Mouse (Mus musculus): ENCODE results near the gene Pla2g1b. TPM values are rescaled to one million over a fixed set of nuclear protein-coding genes. Genes with fewer than 3 reads are reported as not detected.

Gene Pla2g1b
- polyA plus RNA-seq, 1 experiment from 2014 or later: not detected

DNA sequence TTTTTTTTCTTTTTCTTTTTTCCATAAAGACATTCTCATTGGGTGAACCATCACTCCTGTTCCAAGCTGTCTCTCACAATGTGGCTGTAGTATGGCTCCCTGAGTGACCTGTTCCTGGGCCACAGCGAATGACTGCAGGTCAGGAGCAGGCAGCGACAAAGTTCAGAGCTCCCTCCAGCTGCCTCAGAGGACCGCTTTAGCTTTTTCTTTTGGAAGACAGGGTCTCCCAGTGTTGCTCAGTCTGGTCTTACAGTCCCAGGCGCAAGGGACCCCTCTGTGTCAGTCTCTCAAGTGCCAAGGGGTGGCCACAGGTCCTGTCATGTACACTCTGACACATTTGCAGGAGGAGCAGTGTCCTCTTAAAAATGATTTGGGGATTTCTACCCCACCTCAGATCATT is 56.5 kb downstream of the Pla2g1b start:
- H3K9ac ChIP-seq (replicated peaks): no peak overlapping the region
- no peaks in the 10 kb centered on the region for H3K9me3 ChIP-seq
- H3K27me3 ChIP-seq: no peaks in the 10 kb centered on the region
- 0 out of 2 replicates have a peak, but pooled peaks cover under 1% of the 10 kb centered on the region for H3K36me3 ChIP-seq
- ATAC-seq: no peak
- peaks cover 12% of the 10 kb centered on the region for H3K4me1 ChIP-seq (replicated peaks)
- H3K4me2 ChIP-seq (replicated peaks): no peak overlapping the region
- no peak overlapping the region for H3K27ac ChIP-seq
- no peak overlapping the region for H3K4me3 ChIP-seq (replicated peaks)
- 91% methylated on average over 4 of the region's 4 CpGs for WGBS

DNA sequence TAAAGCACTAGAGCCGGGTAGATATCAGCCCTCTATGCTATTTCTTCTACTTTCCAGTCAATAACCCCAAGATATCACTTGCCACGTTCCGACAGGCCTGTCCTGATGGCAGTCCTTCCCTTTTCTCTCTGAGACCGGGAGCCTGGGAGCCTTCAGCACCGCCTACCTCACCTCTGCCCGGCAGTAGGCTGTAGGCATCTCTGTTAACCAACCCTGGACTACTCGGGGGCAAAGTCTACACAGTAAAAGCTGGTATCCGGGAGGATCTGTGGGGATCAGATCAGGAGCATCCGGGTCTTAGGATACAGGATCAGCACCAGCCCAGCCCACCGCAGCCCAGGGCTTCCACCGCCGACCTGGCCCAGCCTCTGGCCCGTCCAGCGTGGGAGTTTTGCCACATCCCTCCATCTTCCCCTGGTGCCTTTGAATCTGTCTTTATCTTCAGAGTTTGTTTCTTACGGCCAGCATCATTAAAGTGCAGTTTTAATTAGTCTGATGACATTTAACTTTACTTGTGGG is 57.0 kb downstream of the Pla2g1b start:
- WGBS: 78% methylated on average over 15 of the region's 15 CpGs
- Histone ChIP-seq H3K9ac (replicated peaks) (no peak overlapping the region), H3K27me3 (no peaks in the 10 kb centered on the region), H3K4me3 (replicated peaks) (no peak overlapping the region), H3K9me3 (no peaks in the 10 kb centered on the region), H3K4me2 (replicated peaks) (no peak overlapping the region), H3K36me3 (no peaks in the 10 kb centered on the region), H3K4me1 (replicated peaks) (peaks cover 12% of the 10 kb centered on the region), H3K27ac (no peak overlapping the region)
- ATAC-seq: no peak

DNA sequence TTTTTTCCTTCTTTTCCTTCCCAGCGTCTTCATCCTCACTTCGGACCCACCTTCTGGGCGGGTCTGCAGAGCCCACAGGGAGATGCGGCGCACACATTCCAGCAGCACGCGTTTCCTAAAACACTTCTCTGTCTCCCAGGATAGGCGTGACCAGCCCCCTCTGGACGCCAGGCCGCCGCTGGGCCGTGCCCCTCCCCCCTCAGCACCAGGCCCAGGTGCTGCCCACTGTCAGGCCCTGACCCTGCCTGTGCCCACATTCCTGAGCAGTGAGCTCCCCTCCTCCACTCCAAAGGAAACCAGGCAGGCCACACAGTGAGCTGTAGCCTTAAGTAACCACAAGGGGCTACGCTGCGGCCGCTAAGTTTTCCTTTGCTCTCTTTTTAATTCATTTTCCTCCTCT is 57.9 kb downstream of the Pla2g1b start:
- Histone ChIP-seq H3K36me3 (no peaks in the 10 kb centered on the region), H3K4me3 (replicated peaks) (no peak overlapping the region), H3K9me3 (no peaks in the 10 kb centered on the region), H3K4me1 (replicated peaks) (peaks cover 12% of the 10 kb centered on the region), H3K4me2 (replicated peaks) (no peak overlapping the region), H3K9ac (replicated peaks) (peak overlapping the region; percentile 51; the same call in 1 of the 2 replicates), H3K27ac (no peak overlapping the region), H3K27me3 (no peaks in the 10 kb centered on the region)
- 6% methylated on average over 15 of the region's 15 CpGs for WGBS
- no peak for ATAC-seq

Other genes with a start within 250 kb of the Pla2g1b start
- gene Pop5, start 230.4 kb upstream of the Pla2g1b start, polyA plus RNA-seq (2015; fragmentation: Nextera tagmentation; extraction: Ambion mirVana): 87.7 and 110 TPM in 2 replicates
- gene Rnf10, start 193.4 kb upstream of the Pla2g1b start, polyA plus RNA-seq (2015; fragmentation: Nextera tagmentation; extraction: Ambion mirVana): 146 and 160 TPM in 2 replicates
- 51.8 and 56.8 TPM in 2 replicates for gene Coq5, start 186.6 kb upstream of the Pla2g1b start, polyA plus RNA-seq (2015; fragmentation: Nextera tagmentation; extraction: Ambion mirVana)
- 1,401 and 1,414 TPM in 2 replicates for gene Dynll1, start 165.3 kb upstream of the Pla2g1b start, polyA plus RNA-seq (2015; fragmentation: Nextera tagmentation; extraction: Ambion mirVana)
- gene Srsf9, start 139.1 kb upstream of the Pla2g1b start, polyA plus RNA-seq (2015; fragmentation: Nextera tagmentation; extraction: Ambion mirVana): 193 and 203 TPM in 2 replicates
- gene Gatc, start 125.1 kb upstream of the Pla2g1b start, polyA plus RNA-seq (2015; fragmentation: Nextera tagmentation; extraction: Ambion mirVana): 34.2 and 37.0 TPM in 2 replicates
- gene Triap1, start 125.0 kb upstream of the Pla2g1b start, polyA plus RNA-seq (2015; fragmentation: Nextera tagmentation; extraction: Ambion mirVana): 54.2 and 56.7 TPM in 2 replicates
- 973 and 974 TPM in 2 replicates for gene Cox6a1, start 117.3 kb upstream of the Pla2g1b start, polyA plus RNA-seq (2015; fragmentation: Nextera tagmentation; extraction: Ambion mirVana)
- gene Msi1, start 36.7 kb upstream of the Pla2g1b start, polyA plus RNA-seq (2015; fragmentation: Nextera tagmentation; extraction: Ambion mirVana): 112 and 133 TPM in 2 replicates
- gene Sirt4, start 18.5 kb downstream of the Pla2g1b start, polyA plus RNA-seq (2015; fragmentation: Nextera tagmentation; extraction: Ambion mirVana): 26.1 and 28.7 TPM in 2 replicates
- gene Pxn, start 40.4 kb downstream of the Pla2g1b start, polyA plus RNA-seq (2015; fragmentation: Nextera tagmentation; extraction: Ambion mirVana): 16.2 and 18.3 TPM in 2 replicates
- gene Rplp0, start 93.2 kb downstream of the Pla2g1b start, polyA plus RNA-seq (2015; fragmentation: Nextera tagmentation; extraction: Ambion mirVana): 905 and 914 TPM in 2 replicates
- gene Gcn1l1, start 99.0 kb downstream of the Pla2g1b start, polyA plus RNA-seq (2015; fragmentation: Nextera tagmentation; extraction: Ambion mirVana): 48.6 and 49.1 TPM in 2 replicates
- gene Rab35, start 165.6 kb downstream of the Pla2g1b start, polyA plus RNA-seq (2015; fragmentation: Nextera tagmentation; extraction: Ambion mirVana): 13.1 and 16.8 TPM in 2 replicates

Measured in midbrain, embryonic 13.5 days (tissue).